ENCODE assay signal across 11 mouse cellular contexts in the genomic region with DNA sequence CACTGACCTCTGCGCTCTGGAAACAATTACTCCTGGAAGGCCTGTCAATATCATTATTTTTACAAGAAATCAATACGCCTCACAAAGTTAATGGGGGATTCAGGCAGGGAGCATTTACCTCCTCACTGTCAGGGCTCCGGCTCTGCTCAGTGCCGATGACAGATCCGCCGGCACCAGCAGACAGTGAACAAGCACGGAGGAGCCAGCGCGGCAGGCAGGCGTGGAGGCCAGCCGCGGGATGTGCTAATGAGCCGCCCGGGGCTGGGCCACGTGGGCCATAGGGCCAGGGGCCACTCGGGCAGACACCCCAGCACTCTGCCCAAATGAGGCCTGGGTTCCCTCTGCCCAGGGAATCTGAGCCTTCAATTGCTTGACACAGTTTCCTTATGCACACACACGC. TPM values are rescaled to one million over a fixed set of nuclear protein-coding genes. Genes with fewer than 3 reads are reported as not detected.
DNase-seq lines count a peak whose midpoint lies in the region; ATAC-seq and TF ChIP-seq lines count a peak whose summit lies in the region.
"Had no signal": no experiment of that assay in that cellular context is flagged by ENCODE, and none has a peak within 500 bp of the region (broad histone marks: within the 10 kb centered on the region; RNA-seq: fewer than 3 reads in every experiment).

No protein-coding gene starts in this region.

- H3K9ac ChIP-seq in forebrain, postnatal 0 days = no peak overlapping the region
- peak overlapping the region; percentile 53 for H3K9ac ChIP-seq in limb, embryonic 13.5 days

- DNase-seq in forebrain, embryonic 10.5 days (ENCODE audit: extremely low spot score, low spot score) = peak; percentile 39
- DNase-seq in forebrain, postnatal 0 days = no peak
- DNase-seq in right cerebral cortex, postnatal 14 days = peak; percentile 12
- no peak for DNase-seq in right cerebral cortex, postnatal 36 days (ENCODE audit: low spot score in 2 of 2)
- DNase-seq in retina, postnatal 1 day = peak; percentile 56
- DNase-seq in left cerebral cortex, adult 9 months (ENCODE audit: low spot score in 2 of 2) = no peak
- DNase-seq: kidney, postnatal 14 days had no signal

- H3K4me3 ChIP-seq in forebrain, embryonic 10.5 days = 0 out of 2 replicates have a peak overlapping the region, but pooled peaks have one; percentile 2
- H3K4me3 ChIP-seq in forebrain, postnatal 0 days (ENCODE audit: low read depth, low read length) = no peak overlapping the region
- peak overlapping the region; percentile 3; the same call in 1 of the 2 replicates for H3K4me3 ChIP-seq in limb, embryonic 13.5 days

- H3K4me2 ChIP-seq in forebrain, postnatal 0 days (ENCODE audit: low read depth) = no peak overlapping the region
- H3K4me2 ChIP-seq in limb, embryonic 13.5 days (replicated peaks) = peak overlapping the region; percentile 47

- 10% methylated on average over 17 of the region's 17 CpGs for WGBS in forebrain, embryonic 10.5 days
- WGBS in forebrain, postnatal 0 days = 21% methylated on average over 17 of the region's 17 CpGs
- WGBS in limb, embryonic 13.5 days = 4% methylated on average over 17 of the region's 17 CpGs

- peaks cover 60% of the 10 kb centered on the region for H3K27me3 ChIP-seq in forebrain, embryonic 10.5 days (ENCODE audit: poor library complexity, severe bottlenecking)
- H3K27me3 ChIP-seq in forebrain, postnatal 0 days (ENCODE audit: insufficient read depth, low read length) = peaks cover 50% of the 10 kb centered on the region
- peaks cover 9% of the 10 kb centered on the region for H3K27me3 ChIP-seq in limb, embryonic 13.5 days

- H3K27ac ChIP-seq in forebrain, embryonic 10.5 days = peak overlapping the region; percentile 53
- no peak overlapping the region for H3K27ac ChIP-seq in forebrain, postnatal 0 days (ENCODE audit: low read depth, low read length)
- no peak overlapping the region for H3K27ac ChIP-seq in limb, embryonic 13.5 days

- peaks cover 54% of the 10 kb centered on the region for H3K4me1 ChIP-seq in forebrain, embryonic 10.5 days
- H3K4me1 ChIP-seq in forebrain, postnatal 0 days (ENCODE audit: insufficient read depth) = no peaks in the 10 kb centered on the region
- H3K4me1 ChIP-seq in limb, embryonic 13.5 days = peaks cover 70% of the 10 kb centered on the region

- no peaks in the 10 kb centered on the region for H3K36me3 ChIP-seq in forebrain, embryonic 10.5 days (replicated peaks)
- H3K36me3 ChIP-seq in forebrain, postnatal 0 days (ENCODE audit: insufficient read depth) = no peaks in the 10 kb centered on the region
- H3K36me3 ChIP-seq in limb, embryonic 13.5 days = no peaks in the 10 kb centered on the region; the same call in 1 of the 2 replicates

- TF ChIP-seq CTCF in forebrain, postnatal 0 days (IDR thresholded peaks at IDR 0.05; ENCODE audit: low read depth) = no peak

- no peak for ATAC-seq in forebrain, postnatal 0 days
- ATAC-seq in limb, embryonic 13.5 days (ENCODE audit: low FRiP score, low read depth) = no peak
- no peak for ATAC-seq in activated CD4-positive, CD25-positive, alpha-beta regulatory T cell, adult 4 months

- no peaks in the 10 kb centered on the region for H3K9me3 ChIP-seq in forebrain, embryonic 10.5 days
- H3K9me3 ChIP-seq in forebrain, postnatal 0 days (ENCODE audit: low read length) = no peaks in the 10 kb centered on the region
- H3K9me3 ChIP-seq in limb, embryonic 13.5 days = no peaks in the 10 kb centered on the region

RNA-seq across cellular contexts. Expression of a gene that starts 47.7 kb away (rescaled TPM):
- 1.3 TPM in 2 replicates for polyA plus RNA-seq in forebrain, embryonic 10.5 days (2016; fragmentation: Nextera tagmentation; extraction: Ambion mirVana)
- total RNA-seq in forebrain, postnatal 0 days (2014; rRNA removed) = 5.8 and 14.0 TPM in 2 replicates
- polyA plus RNA-seq in forebrain, postnatal 0 days (2015; fragmentation: Nextera tagmentation; extraction: Ambion mirVana) = 0.39 and 0.67 TPM in 2 replicates
- 13.4 and 16.9 TPM in 2 replicates for polyA plus RNA-seq in limb, embryonic 13.5 days (2015; fragmentation: Nextera tagmentation; extraction: Ambion mirVana)
- not detected for polyA plus RNA-seq in activated CD4-positive, CD25-positive, alpha-beta regulatory T cell, adult 4 months (2017; shearing (Covaris generic))
- total RNA-seq: common myeloid progenitor, adult 5-6 weeks had no signal
- polyA plus RNA-seq: liver, adult 2 months had no signal

Comparison
In these comparisons a context has a peak if more than half of its experiments do, and no peak if none do; other contexts are left out.
1. DNase-seq: peak in forebrain, embryonic 10.5 days (single experiment), right cerebral cortex, postnatal 14 days (single experiment) and retina, postnatal 1 day (single experiment); none in forebrain, postnatal 0 days (single experiment), right cerebral cortex, postnatal 36 days (0 of 2) and left cerebral cortex, adult 9 months (0 of 2).